Mouse (Mus musculus) hematopoietic stem cell, adult 5-6 weeks (primary cell): ENCODE measurements around the gene Olfr1396. TPM values are rescaled to one million over a fixed set of nuclear protein-coding genes. Genes with fewer than 3 reads are reported as not detected.

Experiments used
- ATAC-seq, 2 experiments: fragments of 125-278 bp in 1 of 2; replicated peaks in 1 of 2; 2 replicates each; pipeline ENCODE4 v1.8.0; 2016 to 2017; ENCODE audit warnings: inconsistent platforms in 2 of 2, mild to moderate bottlenecking in 2 of 2, moderate number of reproducible peaks in 2 of 2, low read depth in 1 of 2, moderate TSS enrichment in 1 of 2; ENCODE audit not compliant: low FRiP score in 2 of 2, poor library complexity in 2 of 2, severe bottlenecking in 2 of 2, insufficient read depth in 1 of 2, low TSS enrichment in 1 of 2
- total RNA-seq: library from RNA; stranded (forward); fragments of 172-1452, 232-1000 nt; gene quantifications from 2 replicates; pipeline ENCODE4 v1.2.3, GENCODE M21; 2017

The Olfr1396 gene
- total RNA-seq, 1 experiment from 2014 or later, result not detected

GRCm38 (mm10) chr11:49077012-49077411 is 37.7 kb downstream of the Olfr1396 start:
- no peak for ATAC-seq

GRCm38 (mm10) chr11:49076001-49076757 is 38.5 kb downstream of the Olfr1396 start, which contains the start of gene Ifi47:
Gene Ifi47, plus strand, starts transcription at chr11:49076587.
- ATAC-seq, result peak; percentile 89 to 91

GRCm38 (mm10) chr11:49068358-49068757 is 46.3 kb downstream of the Olfr1396 start:
- no peak for ATAC-seq

GRCm38 (mm10) chr11:49063713-49064469 is 50.8 kb downstream of the Olfr1396 start, which contains the start of gene Tgtp2:
Gene Tgtp2, minus strand, starts transcription at chr11:49064206.
- peak; percentile 13 to 18; a peak in 1 of 4 replicates for ATAC-seq

- peak; percentile 52 to 58 for ATAC-seq
These were observed 52.8 kb downstream of the Olfr1396 start for GRCm38 (mm10) chr11:49061865-49062264.

GRCm38 (mm10) chr11:49060061-49060460 is 54.6 kb downstream of the Olfr1396 start:
- peak; percentile 57 to 75 for ATAC-seq

Other genes starting within 250 kb of the Olfr1396 start
- gene Irgm1, start 243.2 kb downstream of the Olfr1396 start, total RNA-seq, result 85.2 and 86.7 TPM in 2 replicates
- 0.84 and 1.6 TPM in 2 replicates for gene Gm5431, start 212.7 kb downstream of the Olfr1396 start, total RNA-seq
- gene Psme2b, start 168.7 kb downstream of the Olfr1396 start, total RNA-seq, result 18.5 and 32.5 TPM in 2 replicates
- 3.4 and 4.8 TPM in 2 replicates for gene Olfr56, start 136.0 kb downstream of the Olfr1396 start, total RNA-seq
- 17.8 and 23.8 TPM in 2 replicates for gene 9930111J21Rik1, start 135.5 kb downstream of the Olfr1396 start, total RNA-seq
- 39.1 and 57.5 TPM in 2 replicates for gene Gm12185, start 122.6 kb downstream of the Olfr1396 start, total RNA-seq
- gene Tgtp1, start 120.7 kb downstream of the Olfr1396 start, total RNA-seq, result 118 TPM in 2 replicates
- gene 9930111J21Rik2, start 63.6 kb downstream of the Olfr1396 start, total RNA-seq, result 35.6 and 56.0 TPM in 2 replicates
- 551 and 622 TPM in 2 replicates for gene Tgtp2, start 50.7 kb downstream of the Olfr1396 start, total RNA-seq
- 57.2 and 82.0 TPM in 2 replicates for gene Ifi47, start 38.3 kb downstream of the Olfr1396 start, total RNA-seq
- gene Olfr1395, start 27.4 kb upstream of the Olfr1396 start, total RNA-seq, result not detected in 2 replicates
- not detected in 2 replicates for gene Olfr1394, start 39.5 kb upstream of the Olfr1396 start, total RNA-seq
- gene Btnl9, start 72.3 kb upstream of the Olfr1396 start, total RNA-seq, result 6.8 and 8.8 TPM in 2 replicates
- 144 and 155 TPM in 2 replicates for gene Zfp62, start 88.4 kb upstream of the Olfr1396 start, total RNA-seq
- 50.9 and 100 TPM in 2 replicates for gene Mgat1, start 129.3 kb upstream of the Olfr1396 start, total RNA-seq
- not detected in 2 replicates for gene Olfr1393, start 163.4 kb upstream of the Olfr1396 start, total RNA-seq
- gene Olfr1392, start 170.4 kb upstream of the Olfr1396 start, total RNA-seq, result not detected in 2 replicates
- gene Olfr10, start 189.9 kb upstream of the Olfr1396 start, total RNA-seq, result not detected in 2 replicates
- not detected in 2 replicates for gene Olfr1391, start 207.9 kb upstream of the Olfr1396 start, total RNA-seq
- not detected in 2 replicates for gene Olfr1390, start 220.3 kb upstream of the Olfr1396 start, total RNA-seq